Mouse (Mus musculus): ENCODE measurements around the gene Ssr2.

Ssr2 gene

DNA sequence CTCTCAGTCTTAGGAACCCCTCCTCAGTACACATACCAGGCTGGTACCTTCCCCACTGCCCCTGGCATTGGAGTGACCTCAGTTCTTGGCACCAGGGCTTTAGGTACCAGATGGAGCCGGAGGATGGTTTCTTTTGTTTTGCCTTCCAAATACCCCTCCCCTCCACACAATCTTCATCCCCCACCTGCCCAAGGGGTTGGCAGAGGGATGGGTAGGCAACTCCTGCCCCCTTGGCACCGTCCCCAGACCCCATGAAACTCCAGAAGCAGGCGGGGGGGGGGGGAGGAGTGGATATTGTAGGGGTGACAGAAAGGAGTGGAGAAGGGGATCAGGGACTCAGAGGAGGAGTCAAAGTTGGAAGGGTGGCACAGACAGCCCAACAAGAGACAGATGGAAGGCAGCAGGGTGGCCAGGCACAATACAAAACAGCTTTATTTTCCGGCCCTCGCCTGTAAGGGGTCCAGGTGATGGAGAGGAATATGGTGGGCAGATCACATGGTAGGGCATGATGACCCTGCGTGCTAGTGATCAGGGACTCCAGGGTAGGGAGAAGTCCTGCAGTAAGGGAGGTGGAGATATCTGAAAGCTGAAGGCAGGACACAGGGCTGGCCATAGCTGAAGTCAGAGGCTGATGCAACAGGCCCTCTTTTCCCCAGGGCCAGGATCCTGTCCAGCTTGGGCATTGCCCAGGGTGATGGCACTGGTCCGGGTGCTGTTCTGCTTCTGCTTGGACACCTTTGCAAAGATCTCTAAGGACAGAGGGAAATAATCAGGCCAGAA is 33.9 kb upstream of the Ssr2 start:
- no peak for DNase-seq (ENCODE audit: extremely low read depth, low read depth)

DNA sequence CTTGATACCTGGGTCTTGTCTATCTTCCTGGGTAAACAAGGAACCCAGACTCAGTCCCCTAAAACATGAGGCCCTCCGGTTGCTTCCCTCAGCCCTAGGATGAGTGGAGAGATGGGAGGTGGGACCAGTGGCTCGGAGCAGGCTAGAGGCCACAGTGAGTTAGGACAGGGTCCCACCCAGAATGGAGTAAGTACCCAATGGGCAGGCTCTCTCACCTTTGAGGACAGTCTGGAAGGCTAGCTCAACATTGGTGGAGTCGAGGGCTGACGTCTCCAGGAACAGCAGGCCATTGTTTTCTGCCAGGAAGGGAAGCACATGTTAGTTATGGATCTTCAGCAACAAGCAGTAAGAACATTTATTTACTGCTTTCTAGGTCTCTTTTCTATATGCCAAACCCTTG is 33.2 kb upstream of the Ssr2 start:
- no peak for DNase-seq (ENCODE audit: extremely low read depth, low read depth)

DNA sequence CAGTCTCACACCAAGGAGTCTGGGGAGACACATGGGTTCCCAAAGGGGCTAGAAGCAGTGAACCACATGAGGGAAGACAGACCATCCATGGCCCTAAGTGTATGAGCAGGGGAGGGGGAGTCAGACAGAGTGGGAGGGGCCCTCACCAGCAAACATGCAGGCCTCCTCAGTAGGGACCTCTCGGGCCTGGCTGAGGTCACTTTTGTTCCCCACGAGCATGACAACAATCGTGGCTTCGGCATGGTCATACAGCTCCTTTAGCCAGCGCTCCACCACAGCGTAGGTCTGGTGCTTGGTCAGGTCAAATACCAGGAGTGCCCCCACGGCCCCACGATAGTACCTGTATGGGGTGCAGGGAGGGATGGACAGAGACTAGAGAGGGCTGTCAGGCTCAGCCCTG is 32.5 kb upstream of the Ssr2 start:
- DNase-seq (ENCODE audit: extremely low read depth, low read depth), result no peak

DNA sequence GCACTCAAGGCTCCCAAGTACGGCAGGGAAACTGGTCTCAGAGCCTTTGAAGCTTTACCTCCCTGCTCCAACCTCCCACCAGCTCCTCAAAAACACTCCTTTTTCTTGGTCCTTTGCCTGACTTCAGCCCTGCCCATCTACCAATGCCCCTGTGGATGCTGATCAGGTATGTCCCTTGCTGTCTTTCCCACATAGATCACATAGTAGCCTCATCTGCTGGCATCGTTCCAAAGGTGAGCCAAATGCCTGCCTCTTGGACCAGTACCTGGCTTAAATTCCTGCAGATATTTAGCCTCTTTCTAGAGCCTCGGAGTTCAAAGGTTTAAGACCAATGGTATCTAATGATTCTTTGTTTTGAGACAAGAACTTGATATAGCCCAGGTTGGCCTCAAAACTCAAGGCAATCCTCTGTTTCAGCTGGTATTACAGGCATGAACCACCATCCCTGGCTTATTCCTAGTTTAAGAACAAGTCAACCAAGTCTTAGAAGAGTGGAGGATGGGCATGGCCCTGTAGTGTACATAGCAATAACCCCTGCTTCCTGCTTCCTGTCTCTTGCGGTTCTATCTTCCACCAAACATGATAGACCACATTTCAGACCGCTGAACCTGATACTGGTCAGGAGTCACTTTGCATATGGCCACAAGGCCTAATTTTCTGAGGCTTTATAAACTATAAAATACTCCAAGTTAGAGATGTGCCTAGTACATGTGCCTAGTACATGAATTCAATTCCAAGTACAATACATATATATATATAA is 31.8 kb upstream of the Ssr2 start:
- peak; percentile 46 for DNase-seq (ENCODE audit: extremely low read depth, low read depth)

DNA sequence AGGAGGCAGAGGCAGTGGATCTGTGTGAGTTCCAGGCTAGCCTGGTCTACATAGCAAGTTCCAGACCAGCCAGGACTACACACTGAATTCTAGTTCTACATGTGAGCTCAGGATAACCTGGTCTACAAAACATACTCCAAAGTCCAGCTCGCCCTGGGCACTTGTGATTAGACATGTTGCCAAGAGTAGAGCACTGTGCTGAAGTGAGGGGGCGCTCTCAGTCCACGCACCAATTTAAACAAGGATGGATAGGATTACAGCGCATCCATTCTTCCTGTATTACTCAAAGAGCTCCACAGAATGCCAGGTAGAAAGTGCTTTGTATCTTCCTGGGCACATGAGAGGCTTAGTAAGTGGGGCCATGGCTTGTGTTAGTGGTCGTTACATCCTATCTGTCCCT is 31.2 kb upstream of the Ssr2 start:
- DNase-seq (ENCODE audit: extremely low read depth, low read depth), result peak; percentile 43

DNA sequence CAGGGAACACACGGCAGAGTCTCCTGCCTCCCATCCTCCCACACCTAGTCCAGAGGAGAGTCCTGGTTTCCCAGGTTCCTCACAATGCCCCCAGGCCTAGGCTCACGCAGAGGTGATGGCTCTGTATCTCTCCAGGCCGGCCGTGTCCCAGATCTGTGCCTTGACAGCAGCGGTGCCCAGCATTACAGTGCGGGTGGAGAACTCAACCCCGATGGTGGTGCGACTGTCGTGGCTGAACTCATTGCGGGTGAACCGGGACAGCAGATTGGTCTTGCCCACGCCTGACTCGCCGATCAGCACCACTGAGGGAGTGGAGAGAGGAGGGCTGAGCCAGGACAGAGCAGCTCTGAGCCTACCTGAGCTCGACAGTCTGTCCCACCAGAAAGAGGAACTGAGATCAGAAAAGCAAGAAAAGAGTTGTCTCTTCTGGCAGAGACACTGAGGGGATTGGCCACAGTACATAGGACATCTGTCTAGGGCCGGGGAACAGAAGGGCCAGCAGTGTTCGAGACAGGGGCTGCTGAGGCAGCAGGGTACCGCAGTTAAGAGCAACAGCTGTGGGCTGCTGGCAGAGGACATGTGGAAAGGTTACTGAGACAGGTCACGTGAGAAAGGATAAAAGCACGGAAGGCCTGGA is 30.6 kb upstream of the Ssr2 start:
- DNase-seq (ENCODE audit: extremely low read depth, low read depth), result no peak

DNA sequence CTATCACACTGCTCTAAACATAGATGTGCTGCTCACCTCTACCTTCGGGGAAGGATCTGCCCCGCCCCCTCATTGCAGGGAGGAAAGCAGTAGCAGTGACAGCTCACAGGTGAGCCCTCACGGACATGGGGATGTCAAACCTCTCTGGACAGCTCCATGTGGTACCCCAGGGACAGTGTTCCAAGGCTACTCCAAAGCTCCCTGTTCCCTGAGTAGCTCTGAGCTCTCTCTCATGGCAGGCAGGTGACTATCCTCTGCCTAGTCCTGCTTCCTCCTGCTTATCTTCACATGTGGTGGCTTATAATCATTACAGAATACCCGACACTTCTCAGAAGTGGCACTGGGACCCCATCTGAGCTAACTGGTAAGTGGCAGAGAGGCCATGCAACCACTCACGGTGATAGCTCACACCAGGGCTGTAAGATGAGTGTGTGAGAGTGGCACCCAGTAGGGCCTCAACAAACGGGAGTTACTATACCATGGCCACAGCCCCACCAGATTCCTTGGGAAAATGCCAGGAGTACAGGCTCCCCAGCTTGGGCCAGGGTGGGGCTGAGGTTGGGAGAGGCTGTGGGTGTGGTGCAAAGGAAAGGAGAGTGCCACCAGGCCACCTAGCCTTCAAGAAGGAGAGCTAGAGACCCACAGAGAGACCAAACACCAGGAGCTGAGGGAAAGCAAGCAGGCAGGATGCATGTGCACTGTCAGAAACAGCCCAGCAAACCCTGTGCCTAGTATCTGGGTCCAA is 28.8 kb upstream of the Ssr2 start:
- DNase-seq (ENCODE audit: extremely low read depth, low read depth), result no peak

DNA sequence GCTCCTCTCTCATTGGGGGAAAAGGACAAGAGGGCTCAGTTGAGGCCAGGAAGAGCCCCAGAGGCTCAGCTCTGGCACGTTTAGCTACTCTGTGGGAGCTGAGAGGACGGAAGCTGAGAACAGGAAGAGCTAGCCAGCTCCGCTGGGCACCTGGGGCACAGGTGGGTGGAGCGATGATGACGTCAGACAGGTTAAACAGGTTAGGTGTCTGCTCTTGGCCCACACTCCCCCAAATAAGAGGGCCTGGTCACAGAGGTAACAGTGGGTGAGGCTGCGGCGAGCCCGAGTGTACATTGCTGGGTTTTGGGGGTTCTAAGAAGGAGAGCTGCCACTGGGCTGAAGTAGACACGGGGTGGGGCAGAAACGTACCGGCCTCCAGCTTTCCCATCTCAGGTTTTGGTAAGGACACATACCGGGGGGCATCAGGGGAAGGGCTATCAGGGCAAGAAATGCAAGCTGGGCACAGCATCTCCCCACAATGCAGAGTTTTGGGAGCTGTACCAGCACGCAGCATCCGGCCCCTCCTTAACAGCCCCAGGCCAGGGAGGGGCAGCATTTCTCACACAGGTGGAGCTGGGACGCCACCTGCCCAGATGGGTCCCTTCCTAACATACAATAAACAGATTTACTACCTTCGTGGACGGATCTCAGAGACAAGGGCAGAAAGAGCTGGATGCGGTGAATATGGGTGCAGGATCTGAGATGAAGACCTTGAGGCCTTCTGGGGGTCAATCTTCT is 27.3 kb upstream of the Ssr2 start, which contains the start of gene Rab25:
Rab25 (minus strand) TSS at position 121 of the 738 bp plus-strand sequence.
- no peak for DNase-seq (ENCODE audit: extremely low read depth, low read depth)

DNA sequence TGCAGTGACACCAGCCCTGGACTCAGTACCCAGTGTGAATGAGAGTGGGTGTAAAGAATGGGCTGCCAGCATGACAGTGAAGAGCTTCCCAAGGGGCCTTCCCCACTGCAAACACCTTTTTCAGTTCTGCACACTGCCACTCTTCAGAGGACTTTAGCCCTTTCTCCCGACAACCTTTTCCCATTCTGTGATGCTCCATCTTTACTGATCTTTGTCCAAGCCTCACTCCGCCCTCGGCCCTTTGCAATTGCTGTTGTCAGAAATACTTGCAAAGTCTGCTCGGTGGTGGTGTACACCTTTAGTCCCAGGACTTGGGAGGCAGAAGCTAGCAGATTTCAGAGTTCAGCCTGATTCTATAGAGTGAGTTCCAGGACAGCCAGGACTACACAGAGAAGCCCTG is 24.1 kb upstream of the Ssr2 start:
- no peak for DNase-seq (ENCODE audit: extremely low read depth, low read depth)

DNA sequence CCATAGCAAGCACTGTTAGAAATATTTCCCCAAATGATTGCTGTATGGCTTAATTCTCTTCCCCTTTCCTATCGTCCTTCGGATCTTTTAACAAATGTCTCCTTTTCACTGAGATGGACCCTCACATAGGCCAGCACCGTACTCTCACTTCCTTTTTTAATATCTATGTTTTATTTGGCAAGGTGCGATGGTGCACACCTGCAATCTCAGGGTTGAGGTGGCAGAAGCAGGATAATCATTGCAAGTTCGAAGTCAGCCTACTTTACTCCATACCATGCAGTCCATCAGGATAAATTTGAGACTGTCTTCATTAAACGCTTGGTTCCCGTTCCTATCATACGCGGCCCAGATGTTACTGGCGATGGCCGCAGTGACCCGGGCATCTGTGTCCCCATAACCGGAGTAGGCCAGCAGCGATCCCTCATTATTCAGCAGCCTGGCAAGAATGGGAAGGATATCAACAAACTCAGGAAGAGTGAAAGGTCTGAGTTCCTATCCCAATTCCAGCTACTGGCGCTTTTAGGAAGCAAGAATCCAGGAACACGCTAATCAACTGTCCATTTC is 23.5 kb upstream of the Ssr2 start:
- peak; percentile 39 for DNase-seq (ENCODE audit: extremely low read depth, low read depth)

DNA sequence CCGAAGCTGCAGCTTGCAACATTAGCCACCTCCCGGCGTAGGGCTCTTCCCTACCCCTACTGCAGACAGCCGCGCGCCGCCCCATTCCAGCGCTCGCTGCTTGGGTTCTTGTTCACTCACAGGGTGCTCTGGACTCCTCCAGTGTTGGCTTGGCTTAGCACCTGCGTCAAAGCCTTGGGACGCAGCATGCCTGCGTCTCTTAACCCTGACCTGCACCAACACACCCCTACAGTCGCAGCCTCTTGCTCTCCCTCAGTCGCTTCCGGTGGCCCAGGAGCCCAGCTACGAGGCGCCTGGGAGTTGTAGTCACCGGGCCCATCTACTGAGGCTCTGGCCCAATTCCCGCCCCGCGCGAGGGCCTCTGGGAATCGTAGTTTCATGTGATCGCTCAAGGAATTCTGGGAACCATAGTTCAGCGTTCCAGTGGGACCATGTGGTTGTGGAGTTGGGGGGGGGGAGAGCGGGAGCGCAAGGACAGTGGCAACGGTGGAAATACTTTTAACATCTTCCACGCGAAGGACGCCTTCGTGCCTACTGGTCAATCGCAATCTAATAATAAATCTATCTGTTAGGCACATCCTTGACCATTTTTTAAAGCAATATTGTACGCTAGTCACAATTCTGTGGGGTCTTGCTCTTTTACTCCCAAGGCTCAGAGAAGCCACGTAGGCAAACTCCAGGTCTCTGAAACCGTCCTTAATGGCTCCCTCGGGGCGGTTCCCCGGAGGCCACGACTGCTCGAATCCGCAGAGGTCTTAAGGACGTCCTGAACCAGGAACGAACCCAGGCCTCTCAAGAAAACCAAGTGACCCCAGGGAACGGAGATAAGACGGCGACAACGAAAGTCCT is 22.8 kb upstream of the Ssr2 start, which contains the start of gene Lamtor2:
Lamtor2 (minus strand) TSS at position 399 of the 849 bp plus-strand sequence.
- DNase-seq (ENCODE audit: extremely low read depth, low read depth), result peak; percentile 99

DNA sequence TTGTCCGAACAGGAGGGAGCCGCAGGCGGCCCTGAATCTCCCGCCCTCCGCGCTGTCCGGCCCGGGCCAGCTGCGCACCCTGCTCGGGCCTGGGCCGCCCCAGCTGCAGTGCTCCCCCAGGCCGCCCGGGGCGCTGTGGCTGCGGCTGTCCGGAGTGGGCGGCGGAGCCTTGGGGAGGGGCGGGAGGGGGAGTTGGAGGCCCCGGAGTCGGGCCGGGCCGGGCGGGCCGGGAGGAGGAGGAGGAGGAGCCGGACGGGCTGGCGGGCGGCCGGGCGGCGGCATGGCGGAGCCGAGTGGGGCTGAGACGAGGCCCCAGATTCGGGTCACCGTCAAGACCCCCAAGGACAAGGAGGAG is 22.2 kb upstream of the Ssr2 start, which contains the start of gene Ubqln4:
Ubqln4 (plus strand) TSS at position 234 of the 355 bp plus-strand sequence.
- DNase-seq (ENCODE audit: extremely low read depth, low read depth), result peak; percentile 62

DNA sequence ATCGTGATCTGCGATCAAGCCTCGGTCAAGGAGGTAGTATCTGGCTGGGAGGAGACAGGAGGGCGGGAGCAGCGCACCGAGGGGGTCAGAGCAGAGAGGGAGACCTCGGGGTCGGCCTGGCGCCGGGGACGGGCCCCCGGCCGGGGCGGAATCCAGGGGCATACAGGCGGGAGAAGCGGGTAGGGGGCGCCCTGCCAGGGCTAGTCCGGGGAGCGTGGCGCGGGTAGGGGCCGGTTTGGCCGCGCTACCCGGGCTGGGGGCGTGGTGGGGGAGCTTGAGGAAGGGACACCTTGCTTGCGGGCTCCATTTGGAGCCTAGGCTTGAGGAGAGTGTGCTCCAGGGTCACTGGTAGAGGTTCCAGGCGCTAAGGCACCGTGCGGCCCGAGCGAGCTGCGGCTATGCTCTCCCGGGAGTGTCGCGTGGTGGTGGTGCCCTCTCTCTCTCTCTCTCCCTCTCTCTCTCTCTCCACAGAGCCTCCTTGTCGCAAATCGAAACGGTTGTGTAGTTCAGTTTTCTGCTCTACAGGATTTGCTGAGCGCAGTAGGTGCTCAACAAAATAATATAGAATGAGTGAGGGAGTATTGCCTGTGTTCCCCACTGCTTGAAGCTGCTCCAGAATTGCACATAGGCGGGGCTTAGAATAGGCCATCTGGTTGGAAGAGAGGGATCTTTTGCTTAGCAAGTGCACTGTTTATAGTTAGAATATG is 21.6 kb upstream of the Ssr2 start:
- DNase-seq (ENCODE audit: extremely low read depth, low read depth), result peak; percentile 82

DNA sequence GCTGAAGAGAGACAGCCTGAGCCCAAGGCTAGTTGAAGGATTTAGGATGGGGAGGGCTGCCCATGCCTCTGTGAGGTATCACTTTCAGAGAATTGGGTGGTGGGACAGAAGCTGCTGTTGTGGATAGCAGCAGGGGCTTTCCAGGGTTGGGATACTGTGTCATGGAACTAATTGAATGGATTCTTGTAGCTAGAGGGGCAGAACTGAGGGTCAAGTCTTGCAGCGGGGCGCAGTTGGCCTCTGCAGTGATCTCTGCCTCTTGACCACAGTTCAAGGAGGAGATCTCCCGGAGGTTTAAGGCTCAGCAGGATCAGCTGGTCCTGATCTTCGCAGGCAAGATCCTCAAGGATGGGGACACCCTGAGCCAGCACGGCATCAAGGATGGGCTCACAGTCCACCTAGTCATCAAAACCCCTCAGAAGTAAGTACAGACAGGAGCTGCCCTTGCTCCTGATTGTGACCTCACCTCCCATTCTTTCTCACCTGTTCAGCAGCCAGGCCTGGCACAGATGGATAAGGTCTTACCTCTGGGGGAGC is 20.5 kb upstream of the Ssr2 start:
- DNase-seq (ENCODE audit: extremely low read depth, low read depth), result no peak

DNA sequence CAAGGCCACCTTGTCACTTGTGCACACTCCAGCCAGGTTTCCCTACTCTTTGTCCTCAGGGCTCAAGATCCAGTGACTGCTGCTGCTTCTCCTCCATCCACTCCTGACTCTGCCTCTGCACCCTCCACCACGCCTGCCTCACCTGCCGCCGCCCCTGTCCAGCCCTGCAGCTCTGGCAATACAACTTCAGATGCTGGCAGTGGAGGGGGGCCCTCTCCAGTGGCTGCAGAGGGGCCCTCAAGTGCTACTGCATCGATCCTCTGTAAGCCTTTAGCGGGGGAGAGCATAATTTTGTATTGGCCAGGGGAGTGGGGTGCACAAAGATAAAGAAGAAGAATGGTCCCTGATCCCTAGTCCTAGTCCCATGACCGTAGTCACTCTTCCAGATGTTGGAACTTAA is 19.9 kb upstream of the Ssr2 start:
- no peak for DNase-seq (ENCODE audit: extremely low read depth, low read depth)

DNA sequence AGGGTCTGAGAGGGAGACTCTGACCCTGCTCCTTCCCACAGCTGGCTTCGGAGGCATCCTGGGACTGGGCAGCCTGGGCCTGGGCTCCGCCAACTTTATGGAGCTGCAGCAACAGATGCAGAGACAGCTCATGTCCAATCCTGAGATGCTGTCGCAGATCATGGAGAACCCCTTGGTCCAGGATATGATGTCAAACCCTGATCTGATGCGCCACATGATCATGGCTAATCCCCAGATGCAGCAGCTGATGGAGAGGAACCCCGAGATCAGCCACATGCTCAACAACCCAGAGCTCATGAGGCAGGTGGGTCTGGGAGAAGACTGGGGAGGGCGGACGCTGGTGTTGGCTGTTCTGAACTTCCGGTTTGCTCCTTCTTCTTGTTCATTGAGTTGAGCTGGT is 19.1 kb upstream of the Ssr2 start:
- no peak for DNase-seq (ENCODE audit: extremely low read depth, low read depth)

DNA sequence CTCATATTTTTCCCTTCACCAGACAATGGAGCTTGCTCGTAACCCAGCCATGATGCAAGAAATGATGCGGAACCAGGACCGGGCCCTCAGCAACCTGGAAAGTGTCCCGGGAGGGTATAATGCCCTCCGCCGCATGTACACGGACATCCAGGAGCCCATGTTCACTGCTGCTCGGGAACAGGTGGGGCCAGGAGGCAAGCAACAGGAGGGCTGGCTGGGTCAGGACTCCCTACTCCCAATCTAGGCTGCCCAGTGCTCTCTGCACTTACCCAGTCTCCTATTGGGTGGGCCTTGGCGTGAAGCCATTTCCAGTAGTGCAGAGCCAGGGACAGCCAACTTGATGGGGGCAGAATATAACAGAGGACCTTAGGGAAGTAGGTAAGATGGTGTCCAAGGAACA is 16.1 kb upstream of the Ssr2 start:
- DNase-seq (ENCODE audit: extremely low read depth, low read depth), result no peak

DNA sequence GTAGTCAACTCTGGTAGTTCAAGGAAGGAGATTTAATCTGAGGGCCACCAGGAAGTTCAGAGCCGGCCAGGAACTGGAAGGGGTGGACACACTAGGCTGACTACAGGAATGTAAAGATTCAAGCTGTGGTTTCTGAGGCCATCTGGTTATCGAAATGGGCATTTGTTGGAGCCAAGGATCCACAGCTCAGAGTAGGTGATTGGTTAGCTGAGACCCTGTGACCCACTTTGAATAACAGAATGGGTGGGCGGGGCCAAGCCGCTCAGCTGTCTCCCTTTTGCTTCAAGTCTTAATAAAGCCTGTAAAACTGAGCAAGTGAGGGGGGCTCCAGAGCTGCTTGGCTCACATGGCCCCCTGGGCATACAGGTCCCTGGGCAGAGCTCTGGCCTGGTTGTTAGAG is 13.7 kb upstream of the Ssr2 start:
- DNase-seq (ENCODE audit: extremely low read depth, low read depth), result no peak

DNA sequence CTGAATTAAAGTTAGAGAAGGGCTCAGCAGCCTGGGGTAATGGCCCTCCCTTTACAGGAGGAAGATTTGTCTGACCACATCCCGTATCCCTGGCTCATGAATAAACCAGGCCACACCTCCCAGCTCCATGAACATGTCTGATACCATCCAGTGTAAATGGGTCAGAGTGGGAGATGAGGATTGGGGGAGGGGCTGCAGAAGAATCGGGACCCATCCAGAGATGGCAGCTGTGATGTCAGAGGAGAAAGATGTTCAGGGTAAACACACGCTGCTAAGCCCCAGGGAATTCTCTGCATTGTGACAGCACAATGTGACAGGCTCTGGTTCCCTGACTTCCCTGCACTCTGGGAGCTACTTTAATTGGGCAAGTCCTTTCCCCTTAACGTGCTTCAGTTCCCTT is 12.2 kb upstream of the Ssr2 start:
- no peak for DNase-seq (ENCODE audit: extremely low read depth, low read depth)

Data from MEL-GATA-1-ER (cell line).